Mouse (Mus musculus) G1E (cell line): ENCODE measurements at regions not wholly inside any gene's neighbourhood (a gene's known extent, or its start where the extent isn't known, plus 50 kb on each side); places are given as distances from the start of the nearest gene placed in this dataset.

Experiments
- ATAC-seq: 2 replicates; pipeline ENCODE4 v1.8.0; 2016; ENCODE audit warnings: mild to moderate bottlenecking; ENCODE audit not compliant: insufficient number of reproducible peaks, poor library complexity, low FRiP score, severe bottlenecking; ENCODE audit errors: extremely low read depth
- DNase-seq: peaks from one replicate; pipeline ENCODE4 v3.0.0; 2012; ENCODE audit warnings: low spot score
- H3K27me3 ChIP-seq: 2 replicates; pipeline ENCODE4 v1.6.1; 2012; ENCODE audit warnings: mild to moderate bottlenecking, low read length, inconsistent platforms; ENCODE audit not compliant: insufficient read depth
- H3K36me3 ChIP-seq: replicated peaks from 2 replicates; pipeline ENCODE3; 2012; ENCODE audit warnings: mild to moderate bottlenecking, inconsistent platforms
- H3K4me1 ChIP-seq: 2 replicates; pipeline ENCODE4 v1.6.1; 2012; ENCODE audit warnings: low read depth, low read length, inconsistent platforms, mixed read lengths; ENCODE audit not compliant: insufficient read depth
- H3K4me3 ChIP-seq: 2 replicates; pipeline ENCODE4 v1.5.1; 2012; ENCODE audit warnings: low read depth, mild to moderate bottlenecking, inconsistent platforms, low read length, moderate library complexity, mixed read lengths
- H3K9me3 ChIP-seq: replicated peaks from 2 replicates; pipeline ENCODE4 v1.6.1; 2012; ENCODE audit warnings: inconsistent platforms
- CTCF ChIP-seq: IDR thresholded peaks from 2 replicates; pipeline ENCODE4 v1.5.1; 2012; ENCODE audit warnings: low read depth, low read length, inconsistent platforms, mixed read lengths
- GATA1 ChIP-seq: IDR thresholded peaks from 2 replicates; pipeline ENCODE4 v1.6.1; 2012; ENCODE audit warnings: borderline replicate concordance, low read length, inconsistent platforms, mixed read lengths
- GATA2 ChIP-seq: IDR thresholded peaks from 2 replicates; pipeline ENCODE4 v1.6.1; 2012; ENCODE audit warnings: low read depth, low read length, inconsistent platforms, borderline replicate concordance
- POLR2AphosphoS5 ChIP-seq: IDR thresholded peaks from 2 replicates; pipeline ENCODE4 v1.6.1; 2012; ENCODE audit warnings: low read depth, low read length, inconsistent platforms; ENCODE audit not compliant: insufficient replicate concordance
- TAL1 ChIP-seq: conservative IDR thresholded peaks from 2 replicates; pipeline ENCODE4 v1.6.1; 2012; ENCODE audit warnings: low read depth, low read length, inconsistent platforms, mixed read lengths

- no peak for DNase-seq
- H3K4me3 ChIP-seq = no peak overlapping the region
- no peak for TF ChIP-seq TAL1
- TF ChIP-seq GATA2 = no peak
- no peak for TF ChIP-seq GATA1
- no peak for TF ChIP-seq CTCF
- TF ChIP-seq POLR2AphosphoS5 = no peak
- ATAC-seq = no peak
- no peaks in the 10 kb centered on the region for H3K4me1 ChIP-seq
- no peaks in the 10 kb centered on the region for H3K9me3 ChIP-seq
- no peaks in the 10 kb centered on the region for H3K36me3 ChIP-seq
- peaks cover 34% of the 10 kb centered on the region for H3K27me3 ChIP-seq
Measured at GRCm38 (mm10) chr6:31148311-31148856, 189.5 kb upstream of the Klf14 start.

- peaks cover 30% of the 10 kb centered on the region for H3K27me3 ChIP-seq
- H3K9me3 ChIP-seq = no peaks in the 10 kb centered on the region
- H3K4me3 ChIP-seq = no peak overlapping the region
- DNase-seq (no peak), ATAC-seq (no peak)
- no peaks in the 10 kb centered on the region for H3K4me1 ChIP-seq
- TF ChIP-seq CTCF = no peak
- no peak for TF ChIP-seq TAL1
- no peak for TF ChIP-seq GATA1
- no peak for TF ChIP-seq GATA2
- no peak for TF ChIP-seq POLR2AphosphoS5
- H3K36me3 ChIP-seq = no peaks in the 10 kb centered on the region
Measured at GRCm38 (mm10) chr6:31149164-31149563, 190.3 kb upstream of the Klf14 start.

- Histone ChIP-seq H3K4me3 (no peak overlapping the region), H3K4me1 (no peaks in the 10 kb centered on the region), H3K9me3 (no peaks in the 10 kb centered on the region), H3K36me3 (no peaks in the 10 kb centered on the region), H3K27me3 (peaks cover 31% of the 10 kb centered on the region)
- ATAC-seq (no peak), DNase-seq (no peak)
- no peak for TF ChIP-seq GATA1
- TF ChIP-seq GATA2 = no peak
- no peak for TF ChIP-seq CTCF
- no peak for TF ChIP-seq TAL1
- no peak for TF ChIP-seq POLR2AphosphoS5
Measured at GRCm38 (mm10) chr6:31150416-31150815, 191.5 kb upstream of the Klf14 start.

- DNase-seq (no peak), ATAC-seq (no peak)
- no peaks in the 10 kb centered on the region for H3K4me1 ChIP-seq
- no peaks in the 10 kb centered on the region for H3K36me3 ChIP-seq
- TF ChIP-seq POLR2AphosphoS5 = no peak
- TF ChIP-seq GATA2 = no peak
- TF ChIP-seq GATA1 = no peak
- TF ChIP-seq CTCF = peak; percentile 7; the same call in 1 of the 2 replicates
- TF ChIP-seq TAL1 = no peak
- H3K9me3 ChIP-seq = no peaks in the 10 kb centered on the region
- H3K4me3 ChIP-seq = no peak overlapping the region
- peaks cover 10% of the 10 kb centered on the region for H3K27me3 ChIP-seq
Measured at GRCm38 (mm10) chr6:31155857-31156256, 197.0 kb upstream of the Klf14 start.

GRCm38 (mm10) chr6:31156999-31157398, 198.1 kb upstream of the Klf14 start:
- ATAC-seq (no peak), DNase-seq (no peak)
- no peaks in the 10 kb centered on the region for H3K36me3 ChIP-seq
- no peaks in the 10 kb centered on the region for H3K9me3 ChIP-seq
- no peak for TF ChIP-seq POLR2AphosphoS5
- TF ChIP-seq TAL1 = no peak
- no peak for TF ChIP-seq CTCF
- H3K4me1 ChIP-seq = no peaks in the 10 kb centered on the region
- no peak overlapping the region for H3K4me3 ChIP-seq
- H3K27me3 ChIP-seq = peaks cover 5% of the 10 kb centered on the region

- H3K9me3 ChIP-seq = no peaks in the 10 kb centered on the region
- H3K4me3 ChIP-seq = no peak overlapping the region
- H3K36me3 ChIP-seq = no peaks in the 10 kb centered on the region
- no peak for DNase-seq
- no peak for ATAC-seq
- no peaks in the 10 kb centered on the region for H3K4me1 ChIP-seq
- peaks cover 3% of the 10 kb centered on the region for H3K27me3 ChIP-seq
- TF ChIP-seq GATA1 (no peak), CTCF (no peak), TAL1 (no peak), POLR2AphosphoS5 (no peak), GATA2 (no peak)
Measured at GRCm38 (mm10) chr6:31157429-31157828, 198.6 kb upstream of the Klf14 start.
